Mouse (Mus musculus) neural tube, embryonic 15.5 days (tissue): ENCODE data around the gene Gng2. TPM values are rescaled to one million over a fixed set of nuclear protein-coding genes. Genes with fewer than 3 reads are reported as not detected.
A peak's percentile ranks its signal among the peaks of the same experiment; 100 is the strongest.

Experiments
- ATAC-seq: fragments of 200-750 bp; cut with Nextera tagmentation; 2 replicates; pipeline ENCODE4 v1.8.0; 2017; ENCODE audit warnings: mild to moderate bottlenecking, moderate TSS enrichment, moderate library complexity; ENCODE audit not compliant: low FRiP score
- H3K27ac ChIP-seq: fragments of 300-500 bp; sonication (generic); replicated peaks from 2 replicates; pipeline ENCODE4 v1.5.1; 2015; ENCODE audit warnings: mild to moderate bottlenecking, inconsistent platforms
- H3K27me3 ChIP-seq: fragments of 300-500 bp; sonication (generic); replicated peaks from 2 replicates; pipeline ENCODE4 v1.6.1; 2015; ENCODE audit warnings: inconsistent platforms
- H3K36me3 ChIP-seq: fragments of 300-500 bp; sonication (generic); 2 replicates; pipeline ENCODE4 v1.6.1; 2015; ENCODE audit warnings: inconsistent platforms
- H3K4me1 ChIP-seq: fragments of 300-500 bp; sonication (generic); 2 replicates; pipeline ENCODE4 v1.6.1; 2015; ENCODE audit warnings: inconsistent platforms
- H3K4me2 ChIP-seq: fragments of 300-500 bp; sonication (generic); 2 replicates; pipeline ENCODE4 v1.6.1; 2015; ENCODE audit warnings: inconsistent platforms, mild to moderate bottlenecking, moderate library complexity
- H3K4me3 ChIP-seq: fragments of 300-500 bp; sonication (generic); replicated peaks from 2 replicates; pipeline ENCODE4 v1.5.1; 2015; ENCODE audit warnings: mild to moderate bottlenecking, inconsistent platforms
- H3K9ac ChIP-seq: fragments of 300-500 bp; sonication (generic); replicated peaks from 2 replicates; pipeline ENCODE4 v1.6.1; 2015; ENCODE audit warnings: mild to moderate bottlenecking, inconsistent platforms
- H3K9me3 ChIP-seq: fragments of 300-500 bp; sonication (generic); replicated peaks from 2 replicates; pipeline ENCODE4 v1.6.1; 2016; ENCODE audit warnings: inconsistent platforms
- WGBS: fragments of 180-500 bp; shearing (Covaris S2); methylation state at CpG from one replicate; pipeline ENCODE4 v1.1.7; 2015; ENCODE audit warnings: mixed read lengths; 5-methylcytosine and 5-hydroxymethylcytosine counted together
- polyA plus RNA-seq: library from polyadenylated mRNA; unstranded; fragments of >200 nt; fragmentation: Nextera tagmentation; extraction: Ambion mirVana; gene quantifications from 2 replicates; pipeline ENCODE4 v1.2.1, GENCODE M21; 2015

The Gng2 gene
- polyA plus RNA-seq, 1 experiment from 2014 or later, result 351 TPM

- H3K4me1 ChIP-seq, result peaks cover 31% of the 10 kb centered on the region
- WGBS, result 81% methylated on average over 9 of the region's 9 CpGs
- no peaks in the 10 kb centered on the region for H3K9me3 ChIP-seq
- no peak for ATAC-seq
- H3K9ac ChIP-seq, result no peak overlapping the region
- H3K27ac ChIP-seq, result no peak overlapping the region
- H3K4me3 ChIP-seq, result no peak overlapping the region
- no peaks in the 10 kb centered on the region for H3K27me3 ChIP-seq
- no peak overlapping the region for H3K4me2 ChIP-seq
- peaks cover 16% of the 10 kb centered on the region; the same call in 1 of the 2 replicates for H3K36me3 ChIP-seq
Observed at GRCm38 (mm10) chr14:19959860-19960259, 17.6 kb downstream of the Gng2 start.

GRCm38 (mm10) chr14:19955077-19955476, 22.4 kb downstream of the Gng2 start:
- no peaks in the 10 kb centered on the region for H3K27me3 ChIP-seq
- H3K4me3 ChIP-seq, result no peak overlapping the region
- WGBS, result 86% methylated on average over 7 of the region's 7 CpGs
- peaks cover 26% of the 10 kb centered on the region for H3K36me3 ChIP-seq
- H3K9ac ChIP-seq, result no peak overlapping the region
- no peaks in the 10 kb centered on the region for H3K4me1 ChIP-seq
- no peak overlapping the region for H3K4me2 ChIP-seq
- no peaks in the 10 kb centered on the region for H3K9me3 ChIP-seq
- no peak overlapping the region for H3K27ac ChIP-seq
- no peak for ATAC-seq

DNA sequence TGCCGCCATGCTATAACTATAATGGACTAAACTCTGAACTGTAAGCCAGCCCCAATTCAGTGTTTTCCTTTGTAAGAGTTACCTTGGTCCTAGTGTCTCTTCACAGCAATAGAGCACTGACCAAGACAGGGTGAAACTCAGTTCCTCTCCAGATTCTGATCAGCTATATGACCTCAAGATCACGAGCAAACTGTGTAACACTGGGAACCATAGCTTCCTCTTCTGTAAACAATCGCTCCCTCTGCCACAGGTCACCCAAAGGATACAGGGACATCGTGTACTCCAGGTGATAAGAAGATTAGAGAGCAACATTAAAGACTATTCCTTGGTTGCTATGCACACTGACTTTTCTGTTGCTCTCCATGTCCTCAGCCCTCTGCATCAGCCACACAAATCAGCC, 26.6 kb downstream of the Gng2 start:
- Histone ChIP-seq H3K9me3 (no peaks in the 10 kb centered on the region), H3K9ac (no peak overlapping the region), H3K4me2 (no peak overlapping the region), H3K27me3 (no peaks in the 10 kb centered on the region), H3K4me1 (no peaks in the 10 kb centered on the region), H3K36me3 (peaks cover 15% of the 10 kb centered on the region), H3K27ac (no peak overlapping the region), H3K4me3 (no peak overlapping the region)
- no peak for ATAC-seq
- 89% methylated on average over 4 of the region's 4 CpGs for WGBS

GRCm38 (mm10) chr14:19949475-19949874, 28.0 kb downstream of the Gng2 start:
- Histone ChIP-seq H3K36me3 (peaks cover 10% of the 10 kb centered on the region; the same call in 1 of the 2 replicates), H3K4me2 (no peak overlapping the region), H3K4me1 (no peaks in the 10 kb centered on the region), H3K4me3 (no peak overlapping the region), H3K27ac (no peak overlapping the region), H3K27me3 (no peaks in the 10 kb centered on the region), H3K9ac (no peak overlapping the region), H3K9me3 (no peaks in the 10 kb centered on the region)
- no peak for ATAC-seq
- 94% methylated on average over 2 of the region's 2 CpGs for WGBS

DNA sequence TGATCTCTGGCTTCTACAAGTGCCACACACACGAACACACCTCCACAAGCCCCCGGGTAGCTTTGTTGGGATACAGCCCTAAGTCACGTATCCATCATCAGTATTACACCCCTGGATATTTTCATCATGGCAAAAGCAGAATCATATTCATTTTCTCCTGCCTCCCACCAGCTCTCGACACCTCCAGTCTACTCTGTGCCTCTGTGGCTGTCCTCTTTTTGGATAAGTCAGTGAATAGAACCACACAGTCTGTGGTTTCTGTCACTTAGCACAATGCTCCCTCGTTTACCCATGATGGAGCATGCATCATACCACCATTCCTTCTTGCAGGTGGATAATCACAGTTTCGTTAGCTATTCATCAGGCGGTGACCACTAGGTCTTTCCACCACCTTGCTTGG, 31.2 kb downstream of the Gng2 start:
- no peak overlapping the region for H3K4me3 ChIP-seq
- H3K27ac ChIP-seq, result no peak overlapping the region
- peaks cover 17% of the 10 kb centered on the region; the same call in 1 of the 2 replicates for H3K4me1 ChIP-seq
- WGBS, result 88% methylated on average over 7 of the region's 7 CpGs
- H3K9me3 ChIP-seq, result no peaks in the 10 kb centered on the region
- no peaks in the 10 kb centered on the region for H3K27me3 ChIP-seq
- H3K9ac ChIP-seq, result no peak overlapping the region
- no peak for ATAC-seq
- H3K4me2 ChIP-seq, result no peak overlapping the region
- H3K36me3 ChIP-seq, result peaks cover 8% of the 10 kb centered on the region; the same call in 1 of the 2 replicates

GRCm38 (mm10) chr14:19942732-19943131, 34.7 kb downstream of the Gng2 start:
- H3K4me2 ChIP-seq, result no peak overlapping the region
- H3K4me3 ChIP-seq, result no peak overlapping the region
- ATAC-seq, result no peak
- H3K4me1 ChIP-seq, result peaks cover 19% of the 10 kb centered on the region; the same call in 1 of the 2 replicates
- WGBS, result 53% methylated on average over 3 of the region's 3 CpGs
- H3K27ac ChIP-seq, result no peak overlapping the region
- no peak overlapping the region for H3K9ac ChIP-seq
- H3K36me3 ChIP-seq, result no peaks in the 10 kb centered on the region
- H3K27me3 ChIP-seq, result no peaks in the 10 kb centered on the region
- H3K9me3 ChIP-seq, result no peaks in the 10 kb centered on the region

- ATAC-seq, result no peak
- Histone ChIP-seq H3K27me3 (no peaks in the 10 kb centered on the region), H3K27ac (0 out of 2 replicates have a peak overlapping the region, but pooled peaks have one; percentile 1), H3K4me3 (no peak overlapping the region), H3K9ac (no peak overlapping the region), H3K4me1 (peaks cover 19% of the 10 kb centered on the region; the same call in 1 of the 2 replicates), H3K9me3 (no peaks in the 10 kb centered on the region), H3K36me3 (no peaks in the 10 kb centered on the region), H3K4me2 (no peak overlapping the region)
- 38% methylated on average over 4 of the region's 4 CpGs for WGBS
Observed at GRCm38 (mm10) chr14:19942329-19942728, 35.1 kb downstream of the Gng2 start.

GRCm38 (mm10) chr14:19940066-19940465, 37.4 kb downstream of the Gng2 start:
- 88% methylated on average over 1 of the region's 1 CpGs for WGBS
- no peak overlapping the region for H3K4me2 ChIP-seq
- no peaks in the 10 kb centered on the region for H3K27me3 ChIP-seq
- H3K4me3 ChIP-seq, result no peak overlapping the region
- 0 out of 2 replicates have a peak, but pooled peaks cover 1% of the 10 kb centered on the region for H3K36me3 ChIP-seq
- no peak overlapping the region for H3K9ac ChIP-seq
- no peak overlapping the region for H3K27ac ChIP-seq
- H3K9me3 ChIP-seq, result no peaks in the 10 kb centered on the region
- ATAC-seq, result no peak
- H3K4me1 ChIP-seq, result peaks cover 19% of the 10 kb centered on the region; the same call in 1 of the 2 replicates

- Histone ChIP-seq H3K9ac (no peak overlapping the region), H3K4me1 (peaks cover 17% of the 10 kb centered on the region; the same call in 1 of the 2 replicates), H3K9me3 (no peaks in the 10 kb centered on the region), H3K4me3 (no peak overlapping the region), H3K36me3 (0 out of 2 replicates have a peak, but pooled peaks cover 5% of the 10 kb centered on the region), H3K27me3 (no peaks in the 10 kb centered on the region), H3K27ac (no peak overlapping the region), H3K4me2 (no peak overlapping the region)
- WGBS, result 78% methylated on average over 5 of the region's 5 CpGs
- no peak for ATAC-seq
Observed at GRCm38 (mm10) chr14:19938545-19938944, 38.9 kb downstream of the Gng2 start.

DNA sequence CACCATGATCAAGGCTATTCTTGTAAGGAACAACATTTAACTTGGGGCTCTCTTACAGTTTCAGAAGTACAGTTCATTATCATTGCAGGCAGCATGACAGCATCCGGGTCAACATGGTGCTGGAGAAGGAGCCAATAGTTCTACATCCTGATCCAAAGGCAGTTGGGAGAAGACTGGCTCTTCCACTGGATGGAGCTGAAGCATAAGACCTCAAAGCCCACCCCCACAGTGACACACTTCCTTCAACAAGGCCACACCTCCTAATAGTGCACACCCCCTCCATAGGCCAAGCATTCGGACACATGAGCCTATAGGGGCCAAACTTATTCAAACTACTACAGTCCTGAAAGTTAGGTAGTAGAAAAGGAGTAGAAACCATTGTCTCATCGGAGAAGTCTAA, 42.3 kb downstream of the Gng2 start:
- Histone ChIP-seq H3K27me3 (no peaks in the 10 kb centered on the region), H3K4me1 (0 out of 2 replicates have a peak, but pooled peaks cover 7% of the 10 kb centered on the region), H3K36me3 (0 out of 2 replicates have a peak, but pooled peaks cover 5% of the 10 kb centered on the region), H3K4me2 (no peak overlapping the region), H3K4me3 (no peak overlapping the region), H3K9ac (no peak overlapping the region), H3K27ac (no peak overlapping the region), H3K9me3 (no peaks in the 10 kb centered on the region)
- WGBS, result 94% methylated on average over 3 of the region's 3 CpGs
- ATAC-seq, result no peak

GRCm38 (mm10) chr14:19933314-19933713, 44.1 kb downstream of the Gng2 start:
- no peak overlapping the region for H3K4me3 ChIP-seq
- no peak for ATAC-seq
- peaks cover 5% of the 10 kb centered on the region; the same call in 1 of the 2 replicates for H3K36me3 ChIP-seq
- WGBS, result 83% methylated on average over 6 of the region's 6 CpGs
- peaks cover 8% of the 10 kb centered on the region; the same call in 1 of the 2 replicates for H3K4me1 ChIP-seq
- H3K27me3 ChIP-seq, result no peaks in the 10 kb centered on the region
- H3K9me3 ChIP-seq, result no peaks in the 10 kb centered on the region
- H3K27ac ChIP-seq, result no peak overlapping the region
- H3K9ac ChIP-seq, result no peak overlapping the region
- no peak overlapping the region for H3K4me2 ChIP-seq

DNA sequence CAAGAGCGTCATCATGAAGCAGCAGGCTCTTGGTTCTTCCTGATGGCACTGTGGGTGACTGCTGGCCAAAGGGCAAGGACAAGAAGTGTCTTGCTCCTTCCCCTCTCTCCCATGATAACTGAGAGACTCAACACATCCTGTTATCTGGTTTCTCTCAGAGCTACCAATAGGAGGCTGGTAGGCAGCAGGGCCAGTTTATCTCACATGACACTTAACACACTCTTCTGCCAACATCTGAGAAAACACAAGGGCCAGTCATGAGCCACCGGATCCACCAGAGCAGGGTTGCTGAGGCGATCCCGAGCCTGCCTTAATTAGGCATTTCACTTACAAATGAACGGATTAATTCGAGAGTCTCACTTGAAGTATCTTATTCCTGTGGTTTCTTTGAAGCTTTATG, 49.5 kb downstream of the Gng2 start:
- H3K4me1 ChIP-seq, result peaks cover 3% of the 10 kb centered on the region; the same call in 1 of the 2 replicates
- no peak overlapping the region for H3K27ac ChIP-seq

More for the DNA sequence above, 49.5 kb downstream of the Gng2 start:
- Histone ChIP-seq H3K4me2 (no peak overlapping the region), H3K9me3 (no peaks in the 10 kb centered on the region), H3K4me3 (no peak overlapping the region), H3K36me3 (no peaks in the 10 kb centered on the region; the same call in 1 of the 2 replicates), H3K9ac (no peak overlapping the region), H3K27me3 (no peaks in the 10 kb centered on the region)
- no peak for ATAC-seq
- 42% methylated on average over 6 of the region's 6 CpGs for WGBS
